Mouse (Mus musculus) liver, embryonic 14.5 days (tissue): ENCODE data around the gene Sema5a. TPM values are rescaled to one million over a fixed set of nuclear protein-coding genes. Genes with fewer than 3 reads are reported as not detected.

ENCODE experiments used
- ATAC-seq: fragments of 200-750 bp; cut with Nextera tagmentation; 2 replicates; pipeline ENCODE4 v1.8.0; 2017; ENCODE audit warnings: moderate number of reproducible peaks, mild to moderate bottlenecking, moderate library complexity; ENCODE audit not compliant: insufficient read depth
- DNase-seq, 3 experiments: peaks; one replicate each; pipeline ENCODE4 v3.0.0-alpha.2; 2012 to 2013; ENCODE audit warnings: low read depth in 3 of 3, low spot score in 3 of 3
- H3K27ac ChIP-seq: fragments of 300-500 bp; sonication (generic); 2 replicates; pipeline ENCODE4 v1.5.1; 2014; ENCODE audit warnings: moderate library complexity, mild to moderate bottlenecking, control low read depth, inconsistent platforms
- H3K27me3 ChIP-seq: fragments of 300-500 bp; sonication (generic); 2 replicates; pipeline ENCODE4 v1.6.1; 2014; ENCODE audit warnings: mild to moderate bottlenecking, low read length, moderate library complexity; ENCODE audit not compliant: control insufficient read depth, insufficient read depth
- H3K36me3 ChIP-seq: fragments of 300-500 bp; sonication (generic); replicated peaks from 2 replicates; pipeline ENCODE4 v1.6.1; 2014; ENCODE audit warnings: low read depth; ENCODE audit not compliant: control insufficient read depth, insufficient read depth
- H3K4me1 ChIP-seq, 2 experiments: fragments of 200-500 bp in 1 of 2; fragments of 300-500 bp in 1 of 2; sonication (generic) in 1 of 2; replicated peaks; 2 replicates each; pipeline ENCODE4 v1.6.1; 2012 to 2014; ENCODE audit warnings: antibody characterized with exemption in 1 of 2, inconsistent platforms in 1 of 2, low read length in 1 of 2; ENCODE audit not compliant: control insufficient read depth in 2 of 2, insufficient read depth in 2 of 2
- H3K4me2 ChIP-seq: fragments of 300-500 bp; sonication (generic); 2 replicates; pipeline ENCODE4 v1.6.1; 2014; ENCODE audit warnings: low read depth, mild to moderate bottlenecking, control low read depth, moderate library complexity
- H3K4me3 ChIP-seq, 2 experiments: fragments of 200-500 bp in 1 of 2; fragments of 300-500 bp in 1 of 2; sonication (generic) in 1 of 2; 2 replicates each; pipeline ENCODE4 v1.5.1; 2012 to 2014; ENCODE audit warnings: low read depth in 2 of 2, low read length in 2 of 2, mild to moderate bottlenecking in 2 of 2, control low read depth in 1 of 2, inconsistent platforms in 1 of 2, moderate library complexity in 1 of 2; ENCODE audit not compliant: insufficient read depth in 1 of 2
- H3K9ac ChIP-seq: fragments of 300-500 bp; sonication (generic); replicated peaks from 2 replicates; pipeline ENCODE4 v1.6.1; 2014; ENCODE audit warnings: mild to moderate bottlenecking, control low read depth, moderate library complexity
- H3K9me3 ChIP-seq: fragments of 300-500 bp; sonication (generic); 2 replicates; pipeline ENCODE4 v1.6.1; 2016; ENCODE audit warnings: low read length, mixed read lengths; ENCODE audit not compliant: control insufficient read depth
- CTCF ChIP-seq: IDR thresholded peaks from 2 replicates; pipeline ENCODE4 v1.5.1; 2016; ENCODE audit warnings: antibody characterized with exemption, low read depth, control low read depth
- EP300 ChIP-seq: IDR thresholded peaks from 2 replicates; pipeline ENCODE4 v1.6.1; 2016; ENCODE audit warnings: antibody characterized with exemption, low read depth
- whole genome bisulfite sequencing: fragments of 180-500 bp; shearing (Covaris S2); extraction: QIAGEN DNeasy Blood & Tissue Kit; methylation state at CpG from one replicate; pipeline ENCODE4 v1.1.7; 2014; ENCODE audit not compliant: insufficient replicate concordance; 5-methylcytosine and 5-hydroxymethylcytosine counted together
- polyA plus RNA-seq, 2 experiments: library from polyadenylated mRNA; depleted of rRNA in 1 of 2; stranded (reverse) in 1 of 2; unstranded in 1 of 2; fragments of >200 nt; fragmentation: Nextera tagmentation in 1 of 2; extraction: Ambion mirVana in 1 of 2; gene quantifications; 2 replicates each; pipeline versions ENCODE4 v1.2.1 to v1.2.3; 2012 to 2014

Sema5a gene
- polyA plus RNA-seq, 2 experiments, result 0.29 to 0.35 TPM

GRCm38 (mm10) chr15:32494219-32494618, 249.6 kb downstream of the Sema5a start:
- ATAC-seq, result no peak
- TF ChIP-seq EP300 (no peak), CTCF (no peak)
- 48% methylated on average over 5 of the region's 5 CpGs for WGBS

GRCm38 (mm10) chr15:32494899-32495298, 250.3 kb downstream of the Sema5a start:
- no peaks in the 10 kb centered on the region for H3K4me1 ChIP-seq
- no peak overlapping the region for H3K9ac ChIP-seq
- WGBS, result 33% methylated on average over 1 of the region's 1 CpGs
- H3K36me3 ChIP-seq, result no peaks in the 10 kb centered on the region
- no peak overlapping the region for H3K4me3 ChIP-seq
- H3K9me3 ChIP-seq, result no peaks in the 10 kb centered on the region
- H3K4me2 ChIP-seq, result no peak overlapping the region
- TF ChIP-seq CTCF (no peak), EP300 (no peak)
- DNase-seq, result no peak
- ATAC-seq, result no peak
- H3K27ac ChIP-seq, result no peak overlapping the region
- no peaks in the 10 kb centered on the region for H3K27me3 ChIP-seq

More at GRCm38 (mm10) chr15:32494219-32494618, 249.6 kb downstream of the Sema5a start:
- H3K9ac ChIP-seq, result no peak overlapping the region
- H3K4me2 ChIP-seq, result no peak overlapping the region
- DNase-seq, result no peak
- no peaks in the 10 kb centered on the region for H3K36me3 ChIP-seq
- no peak overlapping the region for H3K4me3 ChIP-seq
- no peaks in the 10 kb centered on the region for H3K9me3 ChIP-seq
- H3K4me1 ChIP-seq, result no peaks in the 10 kb centered on the region
- H3K27ac ChIP-seq, result no peak overlapping the region
- no peaks in the 10 kb centered on the region for H3K27me3 ChIP-seq

- Histone ChIP-seq H3K36me3 (no peaks in the 10 kb centered on the region), H3K4me1 (no peaks in the 10 kb centered on the region), H3K4me2 (no peak overlapping the region), H3K27me3 (no peaks in the 10 kb centered on the region), H3K9me3 (no peaks in the 10 kb centered on the region), H3K4me3 (no peak overlapping the region), H3K27ac (no peak overlapping the region), H3K9ac (no peak overlapping the region)
- DNase-seq (no peak), ATAC-seq (no peak)
- 55% methylated on average over 4 of the region's 4 CpGs for WGBS
- TF ChIP-seq CTCF (no peak), EP300 (no peak)
These were observed 252.3 kb downstream of the Sema5a start for GRCm38 (mm10) chr15:32496880-32497279.

GRCm38 (mm10) chr15:32505941-32506340, 261.3 kb downstream of the Sema5a start:
- ATAC-seq, result no peak

GRCm38 (mm10) chr15:32508282-32508681, 263.7 kb downstream of the Sema5a start:
- H3K4me2 ChIP-seq, result no peak overlapping the region
- H3K9me3 ChIP-seq, result no peaks in the 10 kb centered on the region
- no peak overlapping the region for H3K27ac ChIP-seq
- H3K27me3 ChIP-seq, result no peaks in the 10 kb centered on the region
- no peaks in the 10 kb centered on the region for H3K36me3 ChIP-seq
- no peaks in the 10 kb centered on the region for H3K4me1 ChIP-seq
- TF ChIP-seq CTCF, result no peak
- TF ChIP-seq EP300, result no peak
- DNase-seq, result no peak
- H3K9ac ChIP-seq, result no peak overlapping the region
- no peak overlapping the region for H3K4me3 ChIP-seq
- ATAC-seq, result no peak

More at GRCm38 (mm10) chr15:32505941-32506340, 261.3 kb downstream of the Sema5a start:
- no peak for TF ChIP-seq CTCF
- TF ChIP-seq EP300, result no peak
- 31% methylated on average over 2 of the region's 2 CpGs for WGBS
- H3K9me3 ChIP-seq, result no peaks in the 10 kb centered on the region
- no peak overlapping the region for H3K4me3 ChIP-seq
- no peak overlapping the region for H3K27ac ChIP-seq
- no peaks in the 10 kb centered on the region for H3K27me3 ChIP-seq
- H3K4me1 ChIP-seq, result no peaks in the 10 kb centered on the region
- no peak for DNase-seq
- H3K4me2 ChIP-seq, result no peak overlapping the region
- H3K36me3 ChIP-seq, result no peaks in the 10 kb centered on the region
- no peak overlapping the region for H3K9ac ChIP-seq

- WGBS, result 33% methylated on average over 1 of the region's 1 CpGs
- no peak overlapping the region for H3K9ac ChIP-seq
- DNase-seq, result no peak
- H3K27ac ChIP-seq, result no peak overlapping the region
- H3K4me2 ChIP-seq, result no peak overlapping the region
- TF ChIP-seq EP300 (no peak), CTCF (no peak)
- H3K4me3 ChIP-seq, result no peak overlapping the region
- no peaks in the 10 kb centered on the region for H3K36me3 ChIP-seq
- H3K9me3 ChIP-seq, result no peaks in the 10 kb centered on the region
- ATAC-seq, result no peak
- no peaks in the 10 kb centered on the region for H3K27me3 ChIP-seq
- no peaks in the 10 kb centered on the region for H3K4me1 ChIP-seq
These were observed 270.3 kb downstream of the Sema5a start for GRCm38 (mm10) chr15:32514877-32515276.
